Mouse (Mus musculus) brain, embryonic 18.5 days (tissue): ENCODE measurements at regions not wholly inside any gene's neighbourhood (a gene's known extent, or its start where the extent isn't known, plus 50 kb on each side); places are given as distances from the start of the nearest gene placed in this dataset.

Source experiments
- DNase-seq: peaks from one replicate; pipeline ENCODE4 v3.0.0-alpha.2; 2012; ENCODE audit warnings: low read depth, low spot score

DNA sequence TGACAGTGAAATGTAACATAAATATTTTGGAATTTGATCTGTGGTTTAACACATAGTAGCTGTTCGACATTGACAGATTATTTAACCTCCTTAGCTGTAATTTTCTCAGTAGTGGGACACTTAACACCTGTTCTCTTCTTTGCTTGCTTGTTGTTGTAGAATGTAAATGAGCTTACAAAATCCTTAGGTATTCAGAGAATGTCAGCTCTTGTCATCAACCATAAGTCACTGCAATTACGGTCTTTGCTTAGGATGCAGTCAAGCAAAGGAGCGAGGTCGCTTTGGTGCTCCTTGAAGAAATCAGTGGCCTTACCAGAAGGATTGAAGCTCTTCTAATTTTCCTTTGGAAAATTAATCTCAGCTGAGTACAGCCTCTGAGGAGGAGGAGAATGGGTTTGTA lies 311.2 kb upstream of the Pappa start:
- DNase-seq, result no peak

DNA sequence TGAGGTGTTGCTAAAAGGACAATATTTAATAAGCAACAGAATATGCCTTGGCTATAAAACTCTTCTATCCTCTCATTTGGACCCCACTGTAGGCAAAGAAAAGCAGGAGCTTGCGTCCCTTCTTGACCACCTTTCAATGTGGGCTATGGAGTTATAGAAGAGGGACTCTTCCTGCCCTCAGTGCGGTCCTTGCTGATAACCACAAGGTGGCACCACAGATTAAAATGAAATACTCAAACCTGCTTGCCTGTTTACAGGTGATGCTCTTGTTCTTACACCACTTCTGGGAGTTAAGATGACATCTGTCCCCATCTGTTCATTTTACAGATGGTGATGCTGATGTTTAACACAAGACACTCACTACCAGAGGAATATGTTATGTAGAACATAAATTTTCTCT lies 291.1 kb upstream of the Pappa start:
- no peak for DNase-seq

DNA sequence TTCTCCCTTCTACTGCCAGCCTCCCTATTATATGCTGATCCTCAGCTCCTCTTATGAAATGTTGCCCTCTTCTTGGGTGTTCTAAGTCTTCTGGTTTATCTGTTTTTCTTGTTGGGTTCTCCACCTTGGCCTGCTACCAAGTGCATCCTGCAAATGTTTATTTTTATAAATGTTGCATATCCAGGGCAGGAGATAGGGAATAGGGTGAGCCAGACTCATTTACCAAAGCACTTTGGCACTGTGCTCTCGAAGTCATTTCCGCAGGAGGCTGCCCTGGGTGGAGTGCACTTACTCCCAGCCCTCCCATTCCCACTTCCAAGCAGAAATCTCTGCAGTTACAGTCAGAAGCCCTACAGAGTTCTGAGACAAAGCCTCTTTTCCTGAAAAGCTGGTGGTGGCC lies 249.5 kb upstream of the Pappa start:
- no peak for DNase-seq

DNA sequence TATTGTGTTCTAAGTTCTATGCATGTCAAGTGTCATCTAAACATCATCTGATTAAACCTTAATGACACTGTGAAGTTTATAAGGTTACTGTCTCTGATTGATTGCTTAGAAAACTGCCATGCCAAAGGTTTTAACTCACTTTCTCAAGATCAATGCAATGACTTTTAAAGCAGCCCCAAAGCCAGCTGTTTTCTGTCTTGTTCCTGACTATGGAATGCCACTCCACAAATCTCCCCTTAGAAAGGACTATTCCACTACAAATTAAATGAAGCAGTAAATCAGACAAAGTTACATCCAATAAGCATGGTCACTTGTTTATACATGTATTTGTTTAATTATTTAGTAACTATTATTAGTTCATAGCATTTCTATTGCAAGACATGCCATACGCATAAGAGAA lies 247.1 kb upstream of the Pappa start:
- no peak for DNase-seq

DNA sequence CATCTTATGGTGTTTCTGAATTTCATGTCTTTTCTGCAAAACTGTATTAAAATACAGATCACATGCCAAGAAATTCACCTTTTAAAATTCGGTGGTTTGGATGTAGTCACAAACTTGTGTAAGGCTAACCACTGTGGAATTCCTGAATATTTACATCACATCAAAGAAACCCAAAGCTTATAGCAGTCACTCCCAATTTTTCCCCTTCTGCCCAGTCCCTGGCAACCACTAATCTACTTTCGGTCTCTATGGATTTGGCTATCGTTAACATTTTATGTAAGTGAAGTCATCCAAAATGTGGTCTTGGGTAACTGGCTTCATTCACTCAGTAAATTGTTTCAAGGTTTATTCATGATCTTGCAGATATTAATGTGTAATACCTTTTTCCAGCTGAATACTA lies 226.0 kb upstream of the Pappa start:
- DNase-seq, result no peak

DNA sequence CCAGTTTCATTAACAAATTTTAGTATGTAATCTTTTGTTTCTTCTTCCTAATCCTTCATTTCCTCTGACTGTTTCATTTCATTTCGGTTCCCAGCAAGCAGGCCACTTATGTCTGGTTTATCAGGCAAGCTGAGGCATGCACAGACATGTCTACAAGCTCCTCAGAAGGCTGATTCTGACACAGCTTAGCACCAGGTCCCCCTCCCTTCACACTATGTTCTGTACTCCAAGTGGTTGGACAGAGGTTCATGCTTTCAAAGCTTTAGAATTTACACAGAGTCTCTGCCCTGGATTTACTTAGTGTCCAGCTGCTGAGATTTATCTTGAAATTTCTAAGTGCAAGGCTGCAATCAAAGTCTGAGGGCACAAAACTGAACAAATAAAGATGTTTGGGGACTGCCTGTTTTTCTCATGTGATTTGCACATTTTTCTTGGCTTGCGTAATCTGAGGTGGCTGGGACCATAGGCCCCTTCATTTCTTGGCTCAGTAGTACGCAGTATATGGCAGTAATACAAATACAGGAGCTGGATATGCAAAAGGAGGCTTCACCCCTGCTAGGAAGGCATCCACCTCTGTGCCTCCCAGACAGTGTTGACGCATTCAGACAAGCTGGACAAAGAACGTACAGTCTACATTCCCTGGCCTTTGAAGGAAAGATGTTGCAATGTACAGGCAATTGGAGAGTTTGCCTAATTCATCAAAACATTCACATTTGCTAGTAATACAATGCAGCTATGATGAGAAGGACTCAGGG lies 222.7 kb upstream of the Pappa start:
- DNase-seq, result no peak

DNA sequence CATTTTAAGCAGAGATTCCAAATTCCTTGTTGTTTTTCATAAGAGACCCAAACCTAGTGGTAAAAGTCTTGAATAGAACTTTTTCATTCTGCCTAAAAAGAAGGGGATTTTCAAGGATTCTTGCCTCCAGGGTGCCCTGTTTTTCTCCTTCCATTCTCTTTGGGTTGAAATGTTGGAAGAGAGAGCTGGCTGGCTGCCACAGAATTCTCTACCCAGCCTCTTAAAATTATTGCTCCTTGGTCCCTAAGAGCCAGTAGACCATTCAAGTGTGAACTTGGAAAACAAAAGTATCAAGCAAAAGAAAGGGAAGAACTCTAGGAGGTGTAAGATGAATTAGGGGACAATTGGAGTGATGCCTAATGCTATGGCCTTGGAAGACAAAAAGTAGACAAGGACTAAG lies 200.2 kb upstream of the Pappa start:
- DNase-seq, result no peak

DNA sequence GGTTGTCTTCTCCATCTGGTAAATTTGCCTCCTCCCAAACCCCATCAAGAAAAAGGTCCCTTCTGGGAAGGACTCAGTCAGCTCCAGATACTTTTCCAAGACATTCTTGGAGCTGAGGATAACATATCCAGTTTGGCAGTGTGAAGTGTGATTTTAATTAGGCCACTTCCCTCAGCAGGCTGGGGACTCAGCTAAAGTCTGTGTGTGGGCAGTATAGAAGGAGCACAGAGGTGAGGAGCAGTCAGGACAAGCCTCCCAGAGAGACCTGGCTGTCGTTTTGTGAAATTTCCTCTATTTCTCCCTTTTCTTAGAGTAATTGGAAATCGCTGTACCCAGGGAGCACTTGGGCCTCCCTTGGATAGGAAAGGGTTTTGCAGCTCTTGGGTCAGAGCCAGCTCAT lies 195.4 kb upstream of the Pappa start:
- DNase-seq, result no peak

DNA sequence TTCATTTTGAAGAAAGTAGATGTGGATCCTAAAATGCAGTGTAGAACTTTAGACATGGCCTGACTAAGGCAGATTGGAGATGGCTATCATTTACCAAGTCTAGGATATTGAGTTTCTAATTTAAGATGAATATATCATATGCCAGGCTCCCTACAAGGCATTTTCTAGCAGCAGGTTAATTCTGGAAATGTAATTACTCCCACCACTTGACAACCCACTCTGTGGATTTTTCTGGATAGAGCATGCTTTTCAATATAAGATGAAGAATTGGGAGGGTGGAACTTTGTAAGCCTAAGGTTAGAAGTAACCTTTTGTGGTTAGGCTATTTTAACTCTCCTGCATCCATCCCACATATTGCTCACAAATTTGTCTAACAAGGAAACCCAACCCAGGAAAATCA lies 178.4 kb upstream of the Pappa start:
- DNase-seq, result no peak

DNA sequence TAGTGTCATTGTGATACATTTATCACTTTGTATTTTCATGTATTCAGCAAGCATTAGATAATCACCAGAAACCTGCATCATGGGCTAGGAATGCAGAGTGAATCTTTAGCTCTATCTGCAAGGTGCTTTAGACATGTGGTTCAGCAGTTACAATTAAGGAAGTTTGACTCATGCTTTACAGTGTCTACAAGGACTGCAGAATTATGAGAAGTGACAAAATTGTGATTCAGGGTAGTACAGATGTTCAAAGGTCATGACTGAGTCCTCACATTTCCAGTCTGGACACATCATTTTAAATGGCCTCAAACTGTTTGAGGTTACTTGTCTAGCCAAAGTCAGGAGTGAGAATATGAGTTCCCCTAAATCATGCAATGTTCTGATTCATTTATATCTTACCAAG lies 171.3 kb upstream of the Pappa start:
- no peak for DNase-seq

DNA sequence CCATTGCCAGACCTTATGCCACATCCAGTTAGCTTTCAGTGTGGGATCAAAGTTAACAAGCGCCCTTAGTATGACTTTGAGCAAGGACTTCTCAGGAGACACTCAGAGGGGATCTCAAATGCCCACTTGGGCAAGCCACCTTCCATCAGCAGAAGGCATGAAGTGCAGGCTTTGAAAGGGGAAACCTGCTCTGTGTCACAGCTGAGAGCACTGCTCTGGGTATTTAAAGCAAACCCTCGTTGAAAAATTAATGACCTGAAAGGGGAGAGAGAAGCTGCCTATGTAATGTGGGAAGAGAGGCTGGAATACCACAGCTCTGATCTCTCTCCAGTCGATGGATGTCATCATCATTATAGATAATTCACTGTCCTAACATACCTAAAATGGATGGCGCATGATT lies 165.1 kb upstream of the Pappa start:
- no peak for DNase-seq

DNA sequence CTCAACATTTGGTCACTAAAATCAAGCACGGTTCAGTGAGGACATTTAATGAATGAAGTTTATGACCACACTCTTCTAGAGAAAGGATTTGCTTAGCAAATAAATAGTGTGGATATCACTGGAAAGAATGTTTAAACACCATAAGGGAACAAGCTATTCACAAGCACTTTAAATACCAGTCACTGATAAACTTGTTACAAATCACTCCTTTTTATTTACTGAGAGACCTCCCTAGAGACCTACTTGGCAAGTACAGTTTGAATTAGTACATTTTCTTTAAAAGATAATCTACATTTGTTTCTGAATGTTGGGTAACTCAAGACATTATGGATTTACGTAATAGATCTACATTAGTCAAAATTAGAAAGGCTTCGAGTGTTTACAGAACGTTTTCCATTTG lies 162.2 kb upstream of the Pappa start:
- no peak for DNase-seq
